Mouse (Mus musculus) heart, embryonic 13.5 days (tissue): ENCODE results near the gene Tarbp2. TPM values are rescaled to one million over a fixed set of nuclear protein-coding genes. Genes with fewer than 3 reads are reported as not detected.

Source experiments
- ATAC-seq: fragments of 200-750 bp; cut with Nextera tagmentation; 2 replicates; pipeline ENCODE4 v1.8.0; 2017; ENCODE audit warnings: moderate TSS enrichment; ENCODE audit not compliant: insufficient number of reproducible peaks, low FRiP score, low TSS enrichment; ENCODE audit errors: extremely low read depth
- H3K27ac ChIP-seq: fragments of 300-500 bp; sonication (generic); replicated peaks from 2 replicates; pipeline ENCODE4 v1.5.1; 2015; ENCODE audit warnings: moderate library complexity, mild to moderate bottlenecking, inconsistent platforms
- H3K27me3 ChIP-seq: fragments of 300-500 bp; sonication (generic); replicated peaks from 2 replicates; pipeline ENCODE4 v1.6.1; 2015; ENCODE audit warnings: mild to moderate bottlenecking, inconsistent platforms
- H3K36me3 ChIP-seq: fragments of 300-500 bp; sonication (generic); 2 replicates; pipeline ENCODE4 v1.6.1; 2015; ENCODE audit warnings: mild to moderate bottlenecking, inconsistent platforms
- H3K4me1 ChIP-seq: fragments of 300-500 bp; sonication (generic); 2 replicates; pipeline ENCODE4 v1.6.1; 2015; ENCODE audit warnings: inconsistent platforms
- H3K4me2 ChIP-seq: fragments of 300-500 bp; sonication (generic); 2 replicates; pipeline ENCODE4 v1.6.1; 2015; ENCODE audit warnings: inconsistent platforms, mild to moderate bottlenecking, moderate library complexity
- H3K4me3 ChIP-seq: fragments of 300-500 bp; sonication (generic); 2 replicates; pipeline ENCODE4 v1.5.1; 2015; ENCODE audit warnings: moderate library complexity, mild to moderate bottlenecking, inconsistent platforms
- H3K9ac ChIP-seq: fragments of 300-500 bp; sonication (generic); 2 replicates; pipeline ENCODE4 v1.6.1; 2015; ENCODE audit warnings: inconsistent platforms, mild to moderate bottlenecking, moderate library complexity
- H3K9me3 ChIP-seq: fragments of 300-500 bp; sonication (generic); 2 replicates; pipeline ENCODE4 v1.6.1; 2016; ENCODE audit warnings: inconsistent platforms
- WGBS: fragments of 180-500 bp; shearing (Covaris S2); methylation state at CpG from one replicate; pipeline ENCODE4 v1.1.7; 2015; ENCODE audit warnings: mixed read lengths; 5-methylcytosine and 5-hydroxymethylcytosine counted together
- polyA plus RNA-seq: library from polyadenylated mRNA; unstranded; fragments of >200 nt; fragmentation: Nextera tagmentation; extraction: Ambion mirVana; gene quantifications from 2 replicates; pipeline ENCODE4 v1.2.1, GENCODE M21; 2015

Tarbp2 gene
- polyA plus RNA-seq, 1 experiment from 2014 or later, result 94.6 TPM

DNA sequence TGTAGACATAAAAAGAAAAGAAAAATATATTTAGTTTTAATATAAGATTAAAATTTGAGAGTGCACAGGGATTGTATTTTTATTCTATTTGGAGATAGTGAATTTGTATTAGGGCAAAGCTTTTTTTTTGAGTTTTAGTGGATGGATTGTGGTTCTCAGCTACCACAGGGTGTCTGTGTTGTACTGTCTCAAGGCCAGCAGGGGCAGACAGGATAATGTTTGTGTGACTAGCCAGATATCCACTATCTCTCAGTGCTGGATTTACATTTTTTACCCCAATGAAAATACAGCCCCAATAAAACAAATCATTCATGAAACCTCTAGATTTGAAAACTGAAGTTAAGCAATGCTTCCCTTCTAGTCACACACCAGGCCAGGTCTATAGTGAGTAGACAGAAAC, 39.6 kb downstream of the Tarbp2 start:
- Histone ChIP-seq H3K9ac (no peak overlapping the region), H3K4me2 (no peak overlapping the region), H3K27ac (no peak overlapping the region), H3K9me3 (no peaks in the 10 kb centered on the region), H3K27me3 (no peaks in the 10 kb centered on the region), H3K4me3 (no peak overlapping the region), H3K36me3 (peaks cover 67% of the 10 kb centered on the region), H3K4me1 (no peaks in the 10 kb centered on the region; the same call in 1 of the 2 replicates)
- no peak for ATAC-seq

DNA sequence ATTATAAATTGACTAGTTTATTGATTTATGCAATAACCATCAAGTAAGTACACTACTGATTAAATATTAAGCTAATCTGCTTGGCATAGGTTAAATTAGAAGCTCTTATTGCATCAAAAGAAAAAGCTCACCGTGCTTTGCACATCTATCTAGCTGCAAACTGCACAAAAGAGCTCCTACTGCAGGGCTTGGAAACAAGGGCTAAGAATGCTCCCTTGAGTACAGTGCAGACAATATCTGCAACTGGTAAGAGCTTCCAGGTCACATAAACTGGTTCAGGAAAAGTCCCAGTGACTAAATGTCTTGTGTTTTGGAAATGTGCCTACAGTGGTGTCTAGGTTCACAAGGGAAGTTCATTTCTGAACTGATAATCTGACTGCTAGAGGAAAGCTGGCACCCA, 44.5 kb downstream of the Tarbp2 start:
- H3K9ac ChIP-seq, result no peak overlapping the region
- H3K9me3 ChIP-seq, result no peaks in the 10 kb centered on the region
- no peaks in the 10 kb centered on the region for H3K27me3 ChIP-seq
- H3K27ac ChIP-seq, result no peak overlapping the region
- H3K36me3 ChIP-seq, result peaks cover 32% of the 10 kb centered on the region
- 87% methylated on average over 1 of the region's 1 CpGs for WGBS
- H3K4me1 ChIP-seq, result no peaks in the 10 kb centered on the region; the same call in 1 of the 2 replicates
- no peak overlapping the region for H3K4me2 ChIP-seq
- no peak for ATAC-seq
- H3K4me3 ChIP-seq, result no peak overlapping the region

GRCm38 (mm10) chr15:102563061-102563460, 45.1 kb downstream of the Tarbp2 start:
- no peak for ATAC-seq
- no peak overlapping the region for H3K4me3 ChIP-seq

DNA sequence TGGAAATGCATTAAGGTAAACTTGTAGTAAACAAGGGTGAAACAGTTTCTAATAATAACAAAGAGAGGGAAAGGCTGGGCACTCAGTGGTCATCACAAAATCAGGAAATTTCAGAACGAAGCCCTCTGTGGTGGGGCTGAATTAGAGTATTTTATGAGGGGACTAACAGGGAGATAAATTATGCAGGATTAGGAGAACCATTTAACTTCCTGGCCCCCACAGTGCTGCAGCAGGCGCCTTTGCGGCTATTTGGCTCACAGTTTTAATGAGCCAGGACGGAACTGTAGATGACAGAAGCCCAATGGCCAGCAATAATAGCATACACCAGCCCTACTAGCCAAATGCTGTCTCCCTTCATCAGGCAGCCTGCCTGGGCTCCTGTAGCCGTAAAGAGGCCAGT, 45.7 kb downstream of the Tarbp2 start:
- Histone ChIP-seq H3K4me2 (no peak overlapping the region), H3K4me1 (no peaks in the 10 kb centered on the region; the same call in 1 of the 2 replicates), H3K4me3 (no peak overlapping the region), H3K27me3 (no peaks in the 10 kb centered on the region), H3K27ac (no peak overlapping the region), H3K9ac (no peak overlapping the region), H3K9me3 (no peaks in the 10 kb centered on the region), H3K36me3 (peaks cover 32% of the 10 kb centered on the region)
- ATAC-seq, result no peak
- 91% methylated on average over 5 of the region's 5 CpGs for WGBS

More at GRCm38 (mm10) chr15:102563061-102563460, 45.1 kb downstream of the Tarbp2 start:
- H3K4me2 ChIP-seq, result no peak overlapping the region
- 79% methylated on average over 3 of the region's 3 CpGs for WGBS
- H3K9ac ChIP-seq, result no peak overlapping the region
- peaks cover 32% of the 10 kb centered on the region for H3K36me3 ChIP-seq
- no peak overlapping the region for H3K27ac ChIP-seq
- no peaks in the 10 kb centered on the region; the same call in 1 of the 2 replicates for H3K4me1 ChIP-seq
- no peaks in the 10 kb centered on the region for H3K27me3 ChIP-seq
- no peaks in the 10 kb centered on the region for H3K9me3 ChIP-seq

DNA sequence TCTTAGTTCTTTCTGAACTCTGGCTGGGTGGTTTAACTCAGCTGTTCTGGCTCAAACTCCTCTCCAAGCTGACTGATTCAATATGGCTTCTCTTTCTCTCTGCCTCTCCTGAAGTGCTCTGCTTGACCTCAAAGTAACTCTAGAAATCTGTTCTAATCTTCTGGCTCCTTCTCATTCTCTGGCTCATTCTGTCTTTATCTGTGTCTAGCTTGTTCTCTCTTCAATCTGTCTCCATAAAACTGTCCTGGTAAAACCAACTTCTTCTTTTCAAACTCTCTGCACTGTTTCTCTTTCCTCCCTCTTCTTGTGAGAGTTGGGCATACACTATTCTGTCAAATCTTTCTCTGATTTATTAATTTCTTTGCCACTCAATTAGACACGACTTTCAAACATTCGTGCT, 49.9 kb downstream of the Tarbp2 start:
- no peaks in the 10 kb centered on the region for H3K27me3 ChIP-seq

DNA sequence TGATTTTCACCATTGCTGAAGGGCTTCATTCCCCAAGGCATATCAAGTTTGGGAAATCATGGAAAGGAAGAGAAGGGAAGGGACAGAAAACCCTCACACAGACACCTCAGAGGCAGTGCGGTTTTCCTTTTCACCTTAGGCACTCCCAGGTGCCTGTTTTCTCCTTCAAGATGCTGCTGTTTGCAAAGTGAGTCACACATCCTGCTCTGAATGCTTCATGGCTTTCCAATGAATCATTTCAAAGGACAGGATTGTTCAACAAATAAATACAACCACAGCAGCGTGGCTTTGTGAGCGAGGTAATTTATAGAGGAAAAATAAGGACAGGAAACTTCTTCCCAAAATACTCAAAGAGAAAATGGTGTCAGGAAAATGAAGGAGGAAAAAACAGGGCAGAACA, 54.1 kb downstream of the Tarbp2 start:
- 73% methylated on average over 3 of the region's 3 CpGs for WGBS
- H3K9me3 ChIP-seq, result no peaks in the 10 kb centered on the region
- H3K4me2 ChIP-seq, result no peak overlapping the region
- no peak overlapping the region for H3K27ac ChIP-seq
- ATAC-seq, result no peak
- no peaks in the 10 kb centered on the region for H3K27me3 ChIP-seq
- no peak overlapping the region for H3K9ac ChIP-seq
- H3K4me3 ChIP-seq, result no peak overlapping the region
- 0 out of 2 replicates have a peak, but pooled peaks cover 3% of the 10 kb centered on the region for H3K4me1 ChIP-seq
- H3K36me3 ChIP-seq, result peaks cover 6% of the 10 kb centered on the region

More for the DNA sequence above, 49.9 kb downstream of the Tarbp2 start:
- Histone ChIP-seq H3K4me1 (no peaks in the 10 kb centered on the region), H3K9ac (no peak overlapping the region), H3K4me2 (no peak overlapping the region), H3K36me3 (peaks cover 9% of the 10 kb centered on the region), H3K4me3 (no peak overlapping the region), H3K27ac (no peak overlapping the region), H3K9me3 (no peaks in the 10 kb centered on the region)
- ATAC-seq, result no peak
- 85% methylated on average over 2 of the region's 2 CpGs for WGBS

Other genes with a start within 250 kb of the Tarbp2 start
- not detected in 2 replicates for gene Gm9918, start 247.6 kb upstream of the Tarbp2 start, polyA plus RNA-seq
- 46.1 and 46.7 TPM in 2 replicates for gene Mfsd5, start 238.7 kb upstream of the Tarbp2 start, polyA plus RNA-seq
- gene Espl1, start 221.9 kb upstream of the Tarbp2 start, polyA plus RNA-seq, result 18.9 and 19.3 TPM in 2 replicates
- gene Pfdn5, start 192.1 kb upstream of the Tarbp2 start, polyA plus RNA-seq, result 310 and 347 TPM in 2 replicates
- 60.0 and 65.0 TPM in 2 replicates for gene Myg1, start 186.5 kb upstream of the Tarbp2 start, polyA plus RNA-seq
- gene Aaas, start 167.4 kb upstream of the Tarbp2 start, polyA plus RNA-seq, result 54.0 and 58.1 TPM in 2 replicates
- 0.16 and 0.19 TPM in 2 replicates for gene Sp7, start 151.0 kb upstream of the Tarbp2 start, polyA plus RNA-seq
- gene Sp1, start 112.0 kb upstream of the Tarbp2 start, polyA plus RNA-seq, result 4.3 and 4.6 TPM in 2 replicates
- gene Amhr2, start 72.8 kb upstream of the Tarbp2 start, polyA plus RNA-seq, result 0.82 and 1.4 TPM in 2 replicates
- 93.9 and 102 TPM in 2 replicates for gene Prr13, start 59.2 kb upstream of the Tarbp2 start, polyA plus RNA-seq
- 141 and 142 TPM in 2 replicates for gene Pcbp2, start 47.7 kb upstream of the Tarbp2 start, polyA plus RNA-seq
- gene Gm10337, start 14.5 kb upstream of the Tarbp2 start, polyA plus RNA-seq, result 4.2 TPM in 1 of 2 replicates, not detected in the other
- 10.8 and 11.6 TPM in 2 replicates for gene Map3k12, start 1.1 kb upstream of the Tarbp2 start, polyA plus RNA-seq
- 1.0 and 2.3 TPM in 2 replicates for gene Npff, start 6.8 kb downstream of the Tarbp2 start, polyA plus RNA-seq
- gene Gm28047, start 106.9 kb downstream of the Tarbp2 start, polyA plus RNA-seq, result 0.41 TPM in 1 of 2 replicates, not detected in the other
- 25.1 and 30.0 TPM in 2 replicates for gene Atf7, start 107.3 kb downstream of the Tarbp2 start, polyA plus RNA-seq
- 72.3 and 73.9 TPM in 2 replicates for gene Atp5g2, start 154.2 kb downstream of the Tarbp2 start, polyA plus RNA-seq
- 50.8 and 54.6 TPM in 2 replicates for gene Calcoco1, start 204.0 kb downstream of the Tarbp2 start, polyA plus RNA-seq